Comparison of ENCODE assay signal across 36 mouse cellular contexts in the genomic region with DNA sequence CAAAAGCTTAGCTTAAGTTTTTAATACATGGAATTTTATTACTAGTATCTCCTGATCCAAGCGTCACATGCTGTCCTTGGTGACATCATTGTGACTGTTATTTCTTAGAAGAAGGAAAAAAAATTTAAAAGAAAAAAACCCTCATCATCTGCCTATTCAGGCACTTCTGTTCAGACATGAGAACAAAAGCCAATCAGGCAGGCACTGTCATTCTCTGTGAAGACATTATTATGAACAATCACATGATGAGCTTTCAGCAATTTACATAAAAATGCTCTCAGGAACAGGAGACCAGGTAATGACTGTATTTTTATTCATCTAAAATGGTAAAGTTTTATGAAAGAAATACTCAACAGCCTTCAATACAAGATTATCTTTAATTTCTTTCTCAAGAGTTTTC. TPM values are rescaled to one million over a fixed set of nuclear protein-coding genes. Genes with fewer than 3 reads are reported as not detected.
"Had no signal": no experiment of that assay in that cellular context is flagged by ENCODE, and none has a peak within 500 bp of the region (broad histone marks: within the 10 kb centered on the region; RNA-seq: fewer than 3 reads in every experiment).

No protein-coding gene starts in this region.

- H3K9ac ChIP-seq: heart, embryonic 13.5 days; heart, embryonic 15.5 days; hindbrain, embryonic 13.5 days; hindbrain, embryonic 15.5 days; kidney, embryonic 15.5 days; limb, embryonic 12.5 days; liver, embryonic 13.5 days; liver, embryonic 15.5 days; liver, postnatal 0 days had no signal

- H3K4me2 ChIP-seq: heart, embryonic 11.5 days; heart, embryonic 13.5 days; heart, embryonic 15.5 days; hindbrain, embryonic 13.5 days; hindbrain, embryonic 15.5 days; kidney, embryonic 15.5 days; limb, embryonic 12.5 days; liver, embryonic 11.5 days; liver, embryonic 13.5 days; liver, embryonic 15.5 days had no signal

- DNase-seq: gastrocnemius, postnatal 14 days; gastrocnemius, postnatal 36 days; heart, adult 2 months; heart, postnatal 14 days; heart, postnatal 36 days; kidney, adult 11 months; kidney, adult 2 months; kidney, adult 9 months; kidney, postnatal 25 days; kidney, postnatal 4 days; liver; liver, embryonic 13.5 days; liver, postnatal 0 days had no signal

- H3K27ac ChIP-seq: heart, adult 2 months; heart, embryonic 13.5 days; heart, embryonic 15.5 days; hindbrain, embryonic 13.5 days; hindbrain, embryonic 15.5 days; hindbrain, postnatal 0 days; kidney, embryonic 15.5 days; kidney, postnatal 0 days; layer of hippocampus, adult 2 months; left cerebral cortex, adult 2 months; limb, embryonic 10.5 days; limb, embryonic 12.5 days; liver, embryonic 13.5 days; liver, embryonic 15.5 days had no signal

- H3K4me1 ChIP-seq: heart, embryonic 13.5 days; heart, embryonic 15.5 days; hindbrain, embryonic 13.5 days; hindbrain, embryonic 15.5 days; kidney, embryonic 15.5 days; limb, embryonic 10.5 days; limb, embryonic 12.5 days; liver, embryonic 13.5 days; liver, embryonic 15.5 days had no signal

- H3K27me3 ChIP-seq: heart, embryonic 13.5 days; heart, embryonic 15.5 days; hindbrain, embryonic 13.5 days; hindbrain, embryonic 15.5 days; kidney, embryonic 15.5 days; limb, embryonic 12.5 days; liver, embryonic 13.5 days; liver, embryonic 15.5 days had no signal

- H3K4me3 ChIP-seq: heart, adult 2 months; heart, embryonic 13.5 days; heart, embryonic 15.5 days; hindbrain, embryonic 13.5 days; hindbrain, embryonic 15.5 days; kidney, embryonic 15.5 days; layer of hippocampus, adult 2 months; left cerebral cortex, adult 2 months; limb, embryonic 10.5 days; limb, embryonic 12.5 days; liver, embryonic 13.5 days; liver, embryonic 15.5 days had no signal

- H3K9me3 ChIP-seq: heart, embryonic 13.5 days; heart, embryonic 15.5 days; hindbrain, embryonic 13.5 days; hindbrain, embryonic 15.5 days; kidney, embryonic 15.5 days; limb, embryonic 10.5 days; limb, embryonic 12.5 days; liver, embryonic 13.5 days; liver, embryonic 15.5 days had no signal

- ATAC-seq: hindbrain, postnatal 0 days; intestine, embryonic 16.5 days; liver, postnatal 0 days had no signal

RNA-seq across cellular contexts. Expression of a gene that starts 21.6 kb away (rescaled TPM):
- total RNA-seq: hematopoietic stem cell, adult 5-6 weeks; layer of hippocampus, adult 2 months; layer of hippocampus, postnatal 10 days; layer of hippocampus, postnatal 25 days; left cerebral cortex, adult 2 months; left cerebral cortex, postnatal 14 days; left cerebral cortex, postnatal 36 days had no signal
- polyA plus RNA-seq: hindbrain, embryonic 11.5 days; hindbrain, embryonic 15.5 days; hindbrain, postnatal 0 days; intestine, embryonic 14.5 days had no signal

RNA-seq across cellular contexts. Expression of a gene that starts 41.0 kb away (rescaled TPM):
- total RNA-seq: hematopoietic stem cell, adult 5-6 weeks had no signal
- polyA plus RNA-seq: heart, embryonic 11.5 days; heart, postnatal 0 days; intestine, embryonic 14.5 days; limb, embryonic 10.5 days; liver, embryonic 11.5 days; liver, embryonic 13.5 days; liver, embryonic 15.5 days had no signal
